12 mouse cellular contexts compared by ENCODE assay signal in the genomic region with DNA sequence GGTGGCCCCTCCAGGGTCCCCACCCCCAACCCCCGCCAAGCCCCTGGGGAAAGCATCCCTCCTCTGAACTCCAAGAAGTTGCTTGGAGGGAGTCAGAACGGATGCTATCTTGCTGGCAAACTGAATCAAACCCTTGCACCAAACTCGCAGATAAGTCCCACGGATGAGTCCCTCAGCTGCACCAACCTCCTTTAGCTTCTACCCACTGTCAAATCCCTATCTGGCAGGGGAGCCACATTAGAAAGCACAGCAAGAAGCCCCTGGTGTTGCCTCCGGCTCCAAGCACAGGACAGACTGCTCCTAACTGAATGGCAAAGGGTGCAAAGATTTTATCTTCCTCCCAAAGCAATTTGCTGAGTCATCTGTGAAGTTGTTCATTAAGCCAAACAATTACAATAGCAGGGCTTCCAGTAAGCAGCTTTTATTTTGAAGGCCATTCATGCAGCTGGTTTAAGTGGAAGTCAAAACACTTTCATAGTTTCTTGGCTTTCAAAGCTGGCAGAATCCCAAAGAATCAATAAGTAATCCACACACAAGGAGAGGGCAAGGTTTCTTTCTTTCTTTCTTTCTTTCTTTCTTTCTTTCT. TPM values are rescaled to one million over a fixed set of nuclear protein-coding genes. Genes with fewer than 3 reads are reported as not detected.
DNase-seq lines count a peak whose midpoint lies in the region; ATAC-seq and TF ChIP-seq lines count a peak whose summit lies in the region.
"Had no signal": no experiment of that assay in that cellular context is flagged by ENCODE, and none has a peak within 500 bp of the region (broad histone marks: within the 10 kb centered on the region; RNA-seq: fewer than 3 reads in every experiment).

No protein-coding gene starts in this region.

- no peak for TF ChIP-seq CTCF in forebrain, postnatal 0 days (IDR thresholded peaks at IDR 0.05; ENCODE audit: low read depth)
- no peak for TF ChIP-seq CTCF in lung, embryonic 14.5 days (IDR thresholded peaks at IDR 0.05; ENCODE audit: low read depth)
- no peak for TF ChIP-seq CTCF in embryonic fibroblast, embryonic 13.5 days (IDR thresholded peaks at IDR 0.05; ENCODE audit: borderline replicate concordance, insufficient read depth, low read length)

- H3K9me3 ChIP-seq in forebrain, postnatal 0 days (ENCODE audit: low read length), result no peaks in the 10 kb centered on the region
- H3K9me3 ChIP-seq in forebrain, embryonic 12.5 days, result no peaks in the 10 kb centered on the region
- H3K9me3 ChIP-seq in lung, embryonic 14.5 days (ENCODE audit: low read depth, low read length), result no peaks in the 10 kb centered on the region
- H3K9me3 ChIP-seq: liver, embryonic 12.5 days had no signal

- H3K4me2 ChIP-seq in forebrain, postnatal 0 days (ENCODE audit: low read depth), result no peak overlapping the region
- no peak overlapping the region for H3K4me2 ChIP-seq in forebrain, embryonic 12.5 days
- H3K4me2 ChIP-seq in lung, embryonic 14.5 days, result no peak overlapping the region

- no peak overlapping the region for H3K9ac ChIP-seq in forebrain, postnatal 0 days
- no peak overlapping the region for H3K9ac ChIP-seq in forebrain, embryonic 12.5 days
- no peak overlapping the region for H3K9ac ChIP-seq in lung, embryonic 14.5 days
- H3K9ac ChIP-seq: liver, embryonic 12.5 days had no signal

- WGBS in forebrain, postnatal 0 days, result 42% methylated on average over 5 of the region's 5 CpGs
- WGBS in forebrain, embryonic 12.5 days, result 32% methylated on average over 5 of the region's 5 CpGs
- 40% methylated on average over 5 of the region's 5 CpGs for WGBS in lung, embryonic 14.5 days

- peaks cover 6% of the 10 kb centered on the region; the same call in 1 of the 2 replicates for H3K27me3 ChIP-seq in forebrain, postnatal 0 days (ENCODE audit: insufficient read depth, low read length)
- H3K27me3 ChIP-seq in forebrain, embryonic 12.5 days, result peaks cover 24% of the 10 kb centered on the region
- peaks cover 9% of the 10 kb centered on the region for H3K27me3 ChIP-seq in lung, embryonic 14.5 days (ENCODE audit: insufficient read depth, low read length)

- no peak overlapping the region for H3K4me3 ChIP-seq in forebrain, postnatal 0 days (ENCODE audit: low read depth, low read length)
- no peak overlapping the region for H3K4me3 ChIP-seq in forebrain, embryonic 12.5 days (replicated peaks)
- no peak overlapping the region for H3K4me3 ChIP-seq in lung, embryonic 14.5 days (ENCODE audit: low read depth, low read length)
- no peak overlapping the region for H3K4me3 ChIP-seq in embryonic fibroblast, embryonic 13.5 days (ENCODE audit: insufficient read depth, low read length)
- H3K4me3 ChIP-seq: liver, embryonic 12.5 days had no signal

- peak; percentile 21 for DNase-seq in forebrain, postnatal 0 days
- peak; percentile 85 for DNase-seq in lung, embryonic 14.5 days
- DNase-seq in lung, postnatal 4 days, result no peak
- DNase-seq in lung, postnatal 36 days, result peak; percentile 58
- DNase-seq in spleen, postnatal 14 days (ENCODE audit: low spot score in 2 of 2), result no peak
- no peak for DNase-seq in thymus, postnatal 10 days (ENCODE audit: low spot score in 2 of 2)
- DNase-seq: adrenal gland, adult 2 months; cerebellum, postnatal 36 days had no signal

- H3K36me3 ChIP-seq in forebrain, postnatal 0 days (ENCODE audit: insufficient read depth), result no peaks in the 10 kb centered on the region
- H3K36me3 ChIP-seq in forebrain, embryonic 12.5 days (replicated peaks), result no peaks in the 10 kb centered on the region
- H3K36me3 ChIP-seq in lung, embryonic 14.5 days (ENCODE audit: insufficient read depth), result no peaks in the 10 kb centered on the region
- H3K36me3 ChIP-seq: liver, embryonic 12.5 days had no signal

- peak; percentile 40; the same call in 1 of the 2 replicates for ATAC-seq in forebrain, postnatal 0 days
- no peak for ATAC-seq in forebrain, embryonic 12.5 days (ENCODE audit: low FRiP score)
- peak; percentile 35; the same call in 1 of the 2 replicates for ATAC-seq in lung, embryonic 14.5 days (ENCODE audit: insufficient read depth)
- ATAC-seq: liver, embryonic 12.5 days had no signal

- H3K4me1 ChIP-seq in forebrain, postnatal 0 days (ENCODE audit: insufficient read depth), result 0 out of 2 replicates have a peak, but pooled peaks cover 3% of the 10 kb centered on the region
- peaks cover 27% of the 10 kb centered on the region for H3K4me1 ChIP-seq in forebrain, embryonic 12.5 days
- H3K4me1 ChIP-seq in lung, embryonic 14.5 days (ENCODE audit: insufficient read depth), result peaks cover 9% of the 10 kb centered on the region
- H3K4me1 ChIP-seq in embryonic fibroblast, embryonic 13.5 days (ENCODE audit: control insufficient read depth, insufficient read depth, low read length), result peaks cover 5% of the 10 kb centered on the region

- TF ChIP-seq POLR2A in embryonic fibroblast, embryonic 13.5 days (IDR thresholded peaks at IDR 0.05; ENCODE audit: low read depth, low read length), result 0 out of 2 replicates have a peak, but pooled peaks have one; percentile 11

- no peak overlapping the region for H3K27ac ChIP-seq in forebrain, postnatal 0 days (ENCODE audit: low read depth, low read length)
- no peak overlapping the region for H3K27ac ChIP-seq in forebrain, embryonic 12.5 days
- no peak overlapping the region for H3K27ac ChIP-seq in lung, embryonic 14.5 days (ENCODE audit: low read depth)
- peak overlapping the region; percentile 45 for H3K27ac ChIP-seq in embryonic fibroblast, embryonic 13.5 days (ENCODE audit: insufficient read depth, low read length)
- H3K27ac ChIP-seq: liver, embryonic 12.5 days had no signal

RNA-seq across cellular contexts. Expression of gene Cxcl5, which starts 1.0 kb away (rescaled TPM):
- 0.08 and 0.14 TPM in 2 replicates for total RNA-seq in forebrain, postnatal 0 days (2014; rRNA removed)
- 0.08 and 0.30 TPM in 2 replicates for polyA plus RNA-seq in forebrain, postnatal 0 days (2015; fragmentation: Nextera tagmentation; extraction: Ambion mirVana)
- 0.17 TPM in 1 of 2 replicates, not detected in the other for polyA plus RNA-seq in forebrain, embryonic 12.5 days (2016; fragmentation: Nextera tagmentation; extraction: Ambion mirVana)
- polyA plus RNA-seq in lung, embryonic 14.5 days (2014; fragmentation: Nextera tagmentation; extraction: Ambion mirVana), result 0.19 TPM in 1 of 2 replicates, not detected in the other
- polyA plus RNA-seq in embryonic fibroblast, embryonic 13.5 days (2011; ENCODE audit: insufficient read length, low read depth, missing spikeins), result 61.8 and 135 TPM in 2 replicates
- total RNA-seq: adrenal gland, adult 2 months had no signal
- polyA plus RNA-seq: adrenal gland, adult 2 months had no signal

RNA-seq across cellular contexts. Expression of gene Ppbp, which starts 10.2 kb away (rescaled TPM):
- total RNA-seq in forebrain, postnatal 0 days (2014; rRNA removed), result 0.23 and 0.43 TPM in 2 replicates
- polyA plus RNA-seq in forebrain, postnatal 0 days (2015; fragmentation: Nextera tagmentation; extraction: Ambion mirVana), result 0.21 and 0.28 TPM in 2 replicates
- 4.9 and 6.6 TPM in 2 replicates for polyA plus RNA-seq in forebrain, embryonic 12.5 days (2016; fragmentation: Nextera tagmentation; extraction: Ambion mirVana)
- polyA plus RNA-seq in lung, embryonic 14.5 days (2014; fragmentation: Nextera tagmentation; extraction: Ambion mirVana), result 8.4 and 9.2 TPM in 2 replicates
- polyA plus RNA-seq in embryonic fibroblast, embryonic 13.5 days (2011; ENCODE audit: insufficient read length, low read depth, missing spikeins), result 23.5 and 40.7 TPM in 2 replicates

RNA-seq across cellular contexts. Expression of gene Pf4, which starts 14.1 kb away (rescaled TPM):
- total RNA-seq in forebrain, postnatal 0 days (2014; rRNA removed), result 37.1 and 45.7 TPM in 2 replicates
- polyA plus RNA-seq in forebrain, postnatal 0 days (2015; fragmentation: Nextera tagmentation; extraction: Ambion mirVana), result 61.0 and 76.8 TPM in 2 replicates
- 33.7 and 41.2 TPM in 2 replicates for polyA plus RNA-seq in forebrain, embryonic 12.5 days (2016; fragmentation: Nextera tagmentation; extraction: Ambion mirVana)
- polyA plus RNA-seq in lung, embryonic 14.5 days (2014; fragmentation: Nextera tagmentation; extraction: Ambion mirVana), result 57.3 and 60.3 TPM in 2 replicates
- 3.6 TPM in 1 of 2 replicates, not detected in the other for polyA plus RNA-seq in embryonic fibroblast, embryonic 13.5 days (2011; ENCODE audit: insufficient read length, low read depth, missing spikeins)

RNA-seq across cellular contexts. Expression of gene Cxcl3, which starts 27.8 kb away (rescaled TPM):
- 0.77 TPM in 1 of 2 replicates, not detected in the other for total RNA-seq in forebrain, postnatal 0 days (2014; rRNA removed)
- polyA plus RNA-seq in forebrain, postnatal 0 days (2015; fragmentation: Nextera tagmentation; extraction: Ambion mirVana), result not detected in 2 replicates
- not detected in 2 replicates for polyA plus RNA-seq in forebrain, embryonic 12.5 days (2016; fragmentation: Nextera tagmentation; extraction: Ambion mirVana)
- 0.18 TPM in 1 of 2 replicates, not detected in the other for polyA plus RNA-seq in lung, embryonic 14.5 days (2014; fragmentation: Nextera tagmentation; extraction: Ambion mirVana)
- polyA plus RNA-seq in embryonic fibroblast, embryonic 13.5 days (2011; ENCODE audit: insufficient read length, low read depth, missing spikeins), result 2.5 and 2.8 TPM in 2 replicates
- total RNA-seq: adrenal gland, adult 2 months had no signal
- polyA plus RNA-seq: intestine, embryonic 16.5 days; liver, embryonic 12.5 days had no signal

RNA-seq across cellular contexts. Expression of gene Cxcl15, which starts 36.2 kb away (rescaled TPM):
- total RNA-seq in forebrain, postnatal 0 days (2014; rRNA removed), result not detected in 2 replicates
- polyA plus RNA-seq in forebrain, postnatal 0 days (2015; fragmentation: Nextera tagmentation; extraction: Ambion mirVana), result not detected in 2 replicates
- not detected in 2 replicates for polyA plus RNA-seq in forebrain, embryonic 12.5 days (2016; fragmentation: Nextera tagmentation; extraction: Ambion mirVana)
- polyA plus RNA-seq in lung, embryonic 14.5 days (2014; fragmentation: Nextera tagmentation; extraction: Ambion mirVana), result 11.4 and 11.7 TPM in 2 replicates
- polyA plus RNA-seq in embryonic fibroblast, embryonic 13.5 days (2011; ENCODE audit: insufficient read length, low read depth, missing spikeins), result 0.85 and 3.5 TPM in 2 replicates
- total RNA-seq: adrenal gland, adult 2 months had no signal
- polyA plus RNA-seq: adrenal gland, adult 2 months; liver, embryonic 12.5 days had no signal

Comparison
In these comparisons a context has a peak if more than half of its experiments do, and no peak if none do; other contexts are left out.
1. DNase-seq: peak in forebrain, postnatal 0 days (single experiment), lung, embryonic 14.5 days (single experiment) and lung, postnatal 36 days (single experiment); none in lung, postnatal 4 days (0 of 2), spleen, postnatal 14 days (0 of 2) and thymus, postnatal 10 days (0 of 2).
2. RNA of gene Cxcl5, which starts 1.0 kb away (polyA plus RNA-seq): 61.8 to 135 TPM in embryonic fibroblast, embryonic 13.5 days; 0.08 to 0.30 TPM in forebrain, postnatal 0 days, 0.19 TPM in lung, embryonic 14.5 days and 0.17 TPM in forebrain, embryonic 12.5 days; every median in the first group is over 10 times any median in the second.